Mouse (Mus musculus) ES-E14 (cell line): ENCODE results near the gene Hist1h2bg. TPM values are rescaled to one million over a fixed set of nuclear protein-coding genes. Genes with fewer than 3 reads are reported as not detected.
"Not testable (repeated sequence)": the region's sequence is repeated elsewhere in the genome, so short reads cannot be mapped to it uniquely, and the experiment has no call there.

ENCODE experiments used
- DNase-seq: peaks from one replicate; pipeline ENCODE4 v3.0.0-alpha.2; 2013; ENCODE audit warnings: low read depth, low spot score
- H3K27ac ChIP-seq: 2 replicates; pipeline ENCODE4 v1.5.1; 2012; ENCODE audit warnings: low read depth, mild to moderate bottlenecking, low read length, moderate library complexity, mixed read lengths; ENCODE audit not compliant: poor library complexity, insufficient read depth, severe bottlenecking
- H3K36me3 ChIP-seq: 2 replicates; pipeline ENCODE4 v1.6.1; 2012; ENCODE audit warnings: mild to moderate bottlenecking, low read length, moderate library complexity, mixed read lengths; ENCODE audit not compliant: control insufficient read depth, poor library complexity, insufficient read depth, severe bottlenecking
- H3K4me1 ChIP-seq, 2 experiments: fragments of 150-350 bp in 1 of 2; sonication (generic) in 1 of 2; 2 replicates each; pipeline ENCODE4 v1.6.1; 2012; ENCODE audit warnings: low read length in 2 of 2, mild to moderate bottlenecking in 1 of 2, mixed read lengths in 1 of 2; ENCODE audit not compliant: control insufficient read depth in 2 of 2, insufficient read depth in 2 of 2, poor library complexity in 1 of 2
- H3K4me3 ChIP-seq, 2 experiments: fragments of 150-350 bp in 1 of 2; sonication (generic) in 1 of 2; 2 replicates each; pipeline ENCODE4 v1.5.1; 2012; ENCODE audit warnings: low read length in 2 of 2, low read depth in 1 of 2, mild to moderate bottlenecking in 1 of 2, mixed read lengths in 1 of 2; ENCODE audit not compliant: insufficient read depth in 1 of 2, poor library complexity in 1 of 2, severe bottlenecking in 1 of 2
- H3K9ac ChIP-seq: 2 replicates; pipeline ENCODE4 v1.6.1; 2012; ENCODE audit warnings: low read depth, mild to moderate bottlenecking, low read length, mixed read lengths; ENCODE audit not compliant: poor library complexity, insufficient read depth, severe bottlenecking
- H3K9me3 ChIP-seq: fragments of 150-350 bp; sonication (generic); 2 replicates; pipeline ENCODE4 v1.6.1; 2012; ENCODE audit warnings: low read depth, mild to moderate bottlenecking, low read length; ENCODE audit not compliant: control insufficient read depth, insufficient read depth
- CHD2 ChIP-seq: IDR thresholded peaks from 2 replicates; pipeline ENCODE4 v1.6.1; 2014; ENCODE audit warnings: mild to moderate bottlenecking, low read depth, low read length, inconsistent platforms
- HCFC1 ChIP-seq: IDR thresholded peaks from 2 replicates; pipeline ENCODE4 v1.6.1; 2012; ENCODE audit warnings: low read length, inconsistent platforms, borderline replicate concordance; ENCODE audit not compliant: insufficient read depth
- MAFK ChIP-seq: IDR thresholded peaks from 2 replicates; pipeline ENCODE4 v1.6.1; 2014; ENCODE audit warnings: mild to moderate bottlenecking, low read depth, low read length, inconsistent platforms; ENCODE audit not compliant: insufficient read depth
- ZC3H11A ChIP-seq: IDR thresholded peaks from 2 replicates; pipeline ENCODE4 v1.6.1; 2012; ENCODE audit warnings: low read depth, mild to moderate bottlenecking, inconsistent platforms, low read length, borderline replicate concordance
- ZNF384 ChIP-seq: IDR thresholded peaks from 2 replicates; pipeline ENCODE4 v1.6.1; 2012; ENCODE audit warnings: low read depth, low read length, inconsistent platforms
- in situ Hi-C, 2 experiments: fragments of 600-800 bp; cut with MboI; formaldehyde crosslinking; loops; one replicate each; pipeline ENCODE4 v1.15.1; 2025; ENCODE audit warnings: low sequenced_read_pairs in 2 of 2, inconsistent platforms in 1 of 2; ENCODE audit not compliant: unreplicated experiment in 2 of 2
- total RNA-seq: library from RNA; depleted of rRNA; stranded (reverse); fragments of 300-350 nt; gene quantifications from 2 replicates; pipeline ENCODE4 v1.2.3, GENCODE M21; 2012

Hist1h2bg gene
- total RNA-seq, 1 experiment, result 2,074 TPM

DNA sequence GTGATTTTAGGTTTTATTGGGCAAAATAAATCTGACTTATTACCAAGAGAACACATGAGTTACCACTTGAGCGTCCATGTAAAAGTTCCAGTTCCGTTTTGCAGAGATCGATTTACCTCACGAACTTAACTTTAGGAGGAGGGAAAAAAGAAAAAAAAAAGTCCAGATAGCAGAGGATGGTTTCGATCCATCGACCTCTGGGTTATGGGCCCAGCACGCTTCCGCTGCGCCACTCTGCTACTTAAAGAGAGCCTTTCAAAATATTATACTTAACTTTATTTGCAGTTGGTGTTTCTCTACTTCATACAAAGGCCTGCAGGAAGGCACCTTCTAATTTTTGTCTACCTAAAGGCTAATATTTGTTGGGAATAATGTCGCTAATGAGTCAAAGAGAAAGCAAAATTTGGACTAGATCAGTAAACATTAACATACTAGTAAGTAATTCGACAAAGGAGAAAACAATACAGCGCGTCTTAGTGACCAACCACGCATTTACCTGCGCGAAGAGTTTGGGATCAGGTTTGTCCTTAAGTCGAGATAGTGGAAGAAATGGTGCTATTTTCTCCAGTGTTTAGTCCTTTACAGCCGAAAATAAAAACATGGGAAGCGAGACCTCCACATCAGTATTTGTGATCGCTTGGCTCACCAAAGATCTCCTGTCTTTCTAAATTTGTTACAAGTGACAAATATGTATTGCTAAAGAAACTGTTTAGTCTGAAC lies 40.9 kb upstream of the Hist1h2bg start:
- DNase-seq, result no peak
- TF ChIP-seq MAFK, result peak; percentile 92
- TF ChIP-seq ZC3H11A, result no peak
- TF ChIP-seq HCFC1, result no peak
- TF ChIP-seq CHD2, result no peak
- TF ChIP-seq ZNF384, result peak; percentile 80

DNA sequence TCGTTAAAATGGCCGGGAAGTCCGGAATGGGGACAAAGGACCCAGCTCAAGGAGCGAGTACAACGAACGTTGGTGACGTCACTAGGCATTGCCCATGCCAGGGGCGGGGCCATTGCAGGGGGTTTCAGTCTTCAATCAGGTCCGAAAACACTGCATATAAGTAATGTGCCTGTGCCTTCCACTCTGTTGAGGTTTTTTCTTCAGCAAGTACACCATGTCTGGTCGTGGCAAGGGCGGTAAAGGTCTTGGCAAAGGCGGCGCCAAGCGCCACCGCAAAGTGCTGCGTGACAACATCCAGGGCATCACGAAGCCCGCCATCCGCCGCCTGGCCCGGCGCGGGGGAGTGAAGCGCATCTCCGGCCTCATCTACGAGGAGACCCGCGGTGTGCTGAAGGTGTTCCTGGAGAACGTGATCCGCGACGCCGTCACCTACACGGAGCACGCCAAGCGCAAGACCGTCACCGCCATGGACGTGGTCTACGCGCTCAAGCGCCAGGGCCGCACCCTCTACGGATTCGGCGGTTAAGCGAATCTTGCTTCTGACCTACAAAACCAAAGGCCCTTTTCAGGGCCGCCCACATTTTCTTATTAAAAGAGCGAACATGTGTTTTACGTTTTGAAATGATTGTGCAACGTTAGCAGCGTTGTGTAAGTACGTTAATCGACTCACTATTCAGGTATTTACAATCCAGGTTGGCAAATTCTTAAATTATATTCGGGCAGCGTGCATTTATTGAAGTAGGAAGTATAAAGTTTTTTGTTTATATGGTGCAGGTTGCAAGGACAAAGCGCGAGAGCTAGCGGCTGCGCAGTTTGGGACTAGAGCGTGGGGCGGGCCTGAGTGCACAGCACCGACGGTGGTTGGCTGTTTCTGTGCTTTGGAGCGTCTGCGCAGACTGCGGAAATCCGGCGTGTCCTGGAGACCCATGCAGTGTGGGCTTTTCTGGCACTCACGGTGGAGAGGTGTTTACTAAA lies 40.0 kb upstream of the Hist1h2bg start, which contains the start of gene Hist1h4h:
Gene Hist1h4h, plus strand, starts transcription at position 150 of the 975 bp plus-strand sequence.
- Histone ChIP-seq H3K9ac (peak within 1 kb of the TSS; percentile 78), H3K36me3 (no peaks in the 10 kb centered on the region), H3K4me3 (peak within 1 kb of the TSS; percentile 67 to 83), H3K27ac (peak within 1 kb of the TSS; percentile 93), H3K9me3 (no peaks in the 10 kb centered on the region), H3K4me1 (peaks cover 0 to 2% of the 10 kb centered on the region in 2 experiments; a peak in 1 of 4 replicates)
- in situ Hi-C loops, result loop anchor here in 1 of 2 experiments (25.0 kb wide), 1 partner anchor 1494 kb away; the partner anchor contains the start of genes Hist1h2ag, Hist1h2ah, Hist1h2bj and Hist1h2bk
- no peak for TF ChIP-seq MAFK
- no peak for TF ChIP-seq HCFC1
- TF ChIP-seq ZC3H11A, result no peak
- no peak for TF ChIP-seq ZNF384
- TF ChIP-seq CHD2, result no peak
- peak; percentile 96 for DNase-seq

More for the DNA sequence above, 40.9 kb upstream of the Hist1h2bg start:
- H3K4me1 ChIP-seq, result peaks cover 0 to 2% of the 10 kb centered on the region in 2 experiments; a peak in 1 of 4 replicates
- H3K36me3 ChIP-seq, result no peaks in the 10 kb centered on the region
- peak overlapping the region; percentile 61 to 83 for H3K4me3 ChIP-seq
- in situ Hi-C loops, result loop anchor here in 1 of 2 experiments (25.0 kb wide), 1 partner anchor 1493 kb away; the partner anchor contains the start of genes Hist1h2ag, Hist1h2ah, Hist1h2bj and Hist1h2bk
- peak overlapping the region; percentile 85; the same call in 1 of the 2 replicates for H3K27ac ChIP-seq
- peak overlapping the region; percentile 78 for H3K9ac ChIP-seq
- no peaks in the 10 kb centered on the region for H3K9me3 ChIP-seq

DNA sequence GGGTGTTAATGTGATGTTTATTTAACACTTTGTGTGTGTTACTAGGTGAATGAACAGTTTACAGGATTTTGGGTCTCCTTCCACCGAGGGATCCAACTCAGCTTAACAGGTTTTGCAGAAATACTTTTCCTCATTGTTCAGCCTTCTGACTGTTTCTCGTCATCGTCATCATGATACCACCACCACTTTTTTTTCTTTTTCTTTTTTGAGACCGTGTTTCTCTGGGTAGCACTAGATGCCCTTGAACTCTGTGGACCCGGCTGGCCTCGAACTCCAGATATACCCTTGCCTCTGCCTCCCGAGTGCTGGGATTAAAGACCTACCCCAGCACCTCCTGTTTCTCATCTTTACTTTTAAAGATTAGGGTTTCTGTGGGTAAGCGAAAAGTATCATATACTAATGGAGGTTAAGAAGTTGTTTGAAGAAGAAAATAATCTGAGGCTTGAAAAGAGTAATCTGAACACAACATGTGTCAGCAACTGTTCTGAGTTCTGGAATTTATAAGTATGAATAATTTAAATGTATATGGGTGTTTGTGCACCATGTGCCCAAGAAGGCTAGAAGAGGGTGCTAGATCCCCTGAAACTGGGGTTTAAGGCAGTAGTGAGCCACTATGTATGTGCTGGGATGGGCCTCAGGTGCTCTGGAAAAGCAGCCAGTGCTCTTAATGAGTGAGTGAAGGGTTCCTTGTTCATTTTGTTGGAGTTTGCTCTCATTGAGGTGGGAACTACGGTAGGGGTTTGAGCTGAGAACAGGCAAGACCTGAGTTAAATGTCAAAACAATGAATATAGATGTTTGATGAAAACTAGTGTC lies 38.7 kb upstream of the Hist1h2bg start:
- peak overlapping the region; percentile 93; the same call in 1 of the 2 replicates for H3K27ac ChIP-seq
- TF ChIP-seq ZC3H11A, result no peak
- no peaks in the 10 kb centered on the region for H3K9me3 ChIP-seq
- no peak for DNase-seq
- peaks cover 0 to 2% of the 10 kb centered on the region in 2 experiments; a peak in 1 of 4 replicates for H3K4me1 ChIP-seq
- no peaks in the 10 kb centered on the region for H3K36me3 ChIP-seq
- H3K4me3 ChIP-seq, result peak overlapping the region; percentile 43 to 83
- peak overlapping the region; percentile 82; the same call in 1 of the 2 replicates for H3K9ac ChIP-seq
- in situ Hi-C loops, result loop anchor here in 1 of 2 experiments (25.0 kb wide), 1 partner anchor 1495 kb away; the partner anchor contains the start of genes Hist1h2ag, Hist1h2ah, Hist1h2bj and Hist1h2bk

DNA sequence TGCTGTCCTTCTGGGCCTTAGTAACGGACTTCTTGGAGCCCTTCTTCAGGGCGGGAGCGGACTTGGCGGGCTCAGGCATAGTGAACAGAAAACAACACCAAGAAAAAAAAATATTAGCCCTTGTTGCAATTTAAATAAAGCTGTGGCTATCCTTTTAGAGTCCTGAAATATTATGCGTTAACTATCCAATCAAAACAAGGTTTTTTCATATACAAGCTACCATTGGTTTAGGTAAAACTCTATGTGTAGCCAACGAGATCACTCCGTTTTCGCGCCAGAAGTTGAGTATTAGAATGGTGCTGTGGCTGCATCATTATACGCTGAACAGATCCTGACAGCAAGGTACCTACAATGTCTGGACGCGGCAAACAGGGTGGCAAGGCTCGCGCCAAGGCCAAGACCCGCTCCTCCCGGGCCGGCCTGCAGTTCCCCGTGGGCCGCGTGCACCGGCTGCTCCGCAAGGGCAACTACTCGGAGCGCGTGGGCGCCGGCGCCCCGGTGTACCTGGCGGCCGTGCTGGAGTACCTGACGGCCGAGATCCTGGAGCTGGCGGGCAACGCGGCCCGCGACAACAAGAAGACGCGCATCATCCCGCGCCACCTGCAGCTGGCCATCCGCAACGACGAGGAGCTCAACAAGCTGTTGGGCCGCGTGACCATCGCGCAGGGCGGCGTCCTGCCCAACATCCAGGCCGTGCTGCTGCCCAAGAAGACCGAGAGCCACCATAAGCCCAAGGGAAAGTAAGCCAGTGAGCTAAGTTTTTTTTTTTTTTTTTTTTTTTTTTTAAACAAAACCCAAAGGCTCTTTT lies 37.4 kb upstream of the Hist1h2bg start, which contains the start of gene Hist1h2af:
Gene Hist1h2af, plus strand, starts transcription at position 347 of the 808 bp plus-strand sequence.
- Histone ChIP-seq H3K27ac (peak within 1 kb of the TSS; percentile 93), H3K9ac (peak within 1 kb of the TSS; percentile 85), H3K4me3 (peak within 1 kb of the TSS; percentile 72 to 83)
- not testable (repeated sequence) for H3K9me3 ChIP-seq, H3K4me1 ChIP-seq, H3K36me3 ChIP-seq, DNase-seq
- in situ Hi-C loops, result loop anchor here in 1 of 2 experiments (25.0 kb wide), 1 partner anchor 1496 kb away; the partner anchor contains the start of genes Hist1h2ag, Hist1h2ah, Hist1h2bj and Hist1h2bk
